Mouse (Mus musculus): ENCODE results near the gene Ctla4. TPM values are rescaled to one million over a fixed set of nuclear protein-coding genes. Genes with fewer than 3 reads are reported as not detected.

Ctla4 gene
- polyA plus RNA-seq, 1 experiment, result not detected

GRCm38 (mm10) chr1:60955186-60955585 is 68.4 kb downstream of the Ctla4 start:
- no peak overlapping the region for H3K4me3 ChIP-seq (ENCODE audit: insufficient read depth, low read depth, low read length)
- H3K4me1 ChIP-seq (ENCODE audit: control insufficient read depth, insufficient read depth, insufficient read length, low read length), result peaks cover 2% of the 10 kb centered on the region; the same call in 1 of the 2 replicates
- H3K27ac ChIP-seq (replicated peaks; ENCODE audit: low read depth, low read length), result no peak overlapping the region

DNA sequence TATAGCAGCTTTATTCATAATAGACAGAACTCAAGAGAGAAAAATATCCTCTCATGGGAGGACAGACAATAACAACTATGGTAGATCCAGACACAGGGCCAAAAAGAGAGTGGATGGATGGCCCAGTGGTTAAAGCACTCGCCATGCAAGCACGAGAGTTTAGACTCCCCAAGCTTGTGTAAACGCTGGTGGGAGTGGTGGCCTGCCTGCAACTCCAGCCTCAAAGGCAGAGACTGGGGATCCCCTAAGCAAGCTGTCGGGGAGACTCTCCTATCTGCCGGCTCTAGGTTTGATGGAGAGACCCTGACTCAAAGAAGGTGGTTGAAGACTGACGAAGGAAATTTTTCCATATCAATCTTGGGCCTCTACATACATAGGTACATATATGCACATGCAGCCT is 69.4 kb downstream of the Ctla4 start:
- Histone ChIP-seq H3K4me3 (ENCODE audit: insufficient read depth, low read depth, low read length) (no peak overlapping the region), H3K4me1 (ENCODE audit: control insufficient read depth, insufficient read depth, insufficient read length, low read length) (peaks cover 4% of the 10 kb centered on the region; the same call in 1 of the 2 replicates), H3K27ac (replicated peaks; ENCODE audit: low read depth, low read length) (no peak overlapping the region)

GRCm38 (mm10) chr1:60958287-60958686 is 71.5 kb downstream of the Ctla4 start:
- Histone ChIP-seq H3K27ac (replicated peaks; ENCODE audit: low read depth, low read length) (no peak overlapping the region), H3K4me1 (ENCODE audit: control insufficient read depth, insufficient read depth, insufficient read length, low read length) (peaks cover 4% of the 10 kb centered on the region; the same call in 1 of the 2 replicates), H3K4me3 (ENCODE audit: insufficient read depth, low read depth, low read length) (no peak overlapping the region)

- Histone ChIP-seq H3K4me1 (ENCODE audit: control insufficient read depth, insufficient read depth, insufficient read length, low read length) (peaks cover 4% of the 10 kb centered on the region; the same call in 1 of the 2 replicates), H3K27ac (replicated peaks; ENCODE audit: low read depth, low read length) (no peak overlapping the region), H3K4me3 (ENCODE audit: insufficient read depth, low read depth, low read length) (no peak overlapping the region)
These were observed 72.4 kb downstream of the Ctla4 start for GRCm38 (mm10) chr1:60959246-60959645.

DNA sequence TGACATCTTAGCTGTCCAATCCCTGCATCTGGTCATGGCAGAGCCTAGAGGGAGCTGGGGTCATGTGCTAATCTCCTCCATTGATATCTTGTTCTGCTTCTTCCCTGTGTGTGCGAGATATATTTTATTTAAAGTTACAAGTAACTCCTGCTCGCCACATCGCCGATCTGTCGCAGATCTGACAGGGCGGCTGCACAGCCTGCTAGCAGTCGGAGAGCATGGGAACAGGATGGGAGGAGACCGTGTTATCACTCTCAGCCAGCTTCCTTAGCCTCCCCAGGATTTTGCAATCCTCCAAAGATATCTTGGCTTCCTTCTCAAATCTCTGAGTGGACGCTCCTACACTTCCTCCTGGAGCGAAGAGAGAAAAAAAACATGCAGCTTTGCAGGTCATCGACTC is 73.7 kb downstream of the Ctla4 start:
- Histone ChIP-seq H3K4me3 (ENCODE audit: insufficient read depth, low read depth, low read length) (peak overlapping the region; percentile 20; the same call in 1 of the 2 replicates), H3K4me1 (ENCODE audit: control insufficient read depth, insufficient read depth, insufficient read length, low read length) (peaks cover 4% of the 10 kb centered on the region; the same call in 1 of the 2 replicates), H3K27ac (replicated peaks; ENCODE audit: low read depth, low read length) (peak overlapping the region; percentile 81)

DNA sequence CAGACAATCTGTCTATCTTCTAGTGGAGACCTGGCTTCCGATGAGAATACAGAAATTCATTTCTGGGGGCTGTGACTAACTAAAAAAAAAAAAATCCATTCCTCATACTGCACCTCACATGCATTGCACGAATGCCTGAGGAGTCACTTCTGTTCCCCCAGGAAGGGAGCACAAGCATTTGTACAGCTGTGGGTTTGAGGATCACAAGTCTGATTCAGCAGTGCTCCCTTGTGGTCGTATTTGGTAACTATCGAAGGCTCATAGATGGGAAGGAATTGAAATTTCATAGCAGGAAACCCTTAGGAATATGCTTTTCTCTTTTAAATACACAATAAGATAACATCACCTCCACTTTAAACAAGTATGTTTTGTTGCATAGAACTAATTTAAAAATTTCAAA is 74.3 kb downstream of the Ctla4 start:
- Histone ChIP-seq H3K27ac (replicated peaks; ENCODE audit: low read depth, low read length) (0 out of 2 replicates have a peak overlapping the region, but pooled peaks have one; percentile 19), H3K4me3 (ENCODE audit: insufficient read depth, low read depth, low read length) (peak overlapping the region; percentile 7; the same call in 1 of the 2 replicates), H3K4me1 (ENCODE audit: control insufficient read depth, insufficient read depth, insufficient read length, low read length) (peaks cover 4% of the 10 kb centered on the region; the same call in 1 of the 2 replicates)

DNA sequence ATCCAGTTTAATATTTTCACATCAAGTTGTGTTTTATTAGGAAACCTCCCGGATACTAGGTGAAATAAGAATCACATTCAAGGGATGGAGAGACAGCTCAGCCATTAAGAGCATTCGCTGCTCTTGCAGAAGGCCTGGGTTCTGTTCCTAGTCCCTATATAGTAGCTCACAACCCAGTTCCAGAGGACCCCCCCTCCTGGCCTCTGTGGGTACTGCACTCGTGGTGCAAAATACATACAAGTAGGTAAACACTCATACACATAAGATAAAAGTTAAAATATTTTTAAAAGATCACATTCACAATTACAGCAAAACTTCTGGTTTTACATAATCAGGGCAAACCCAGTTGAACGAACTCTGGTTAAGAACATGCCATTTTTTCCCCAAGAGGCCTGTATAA is 75.3 kb downstream of the Ctla4 start:
- Histone ChIP-seq H3K4me1 (ENCODE audit: control insufficient read depth, insufficient read depth, insufficient read length, low read length) (peaks cover 4% of the 10 kb centered on the region; the same call in 1 of the 2 replicates), H3K4me3 (ENCODE audit: insufficient read depth, low read depth, low read length) (no peak overlapping the region)

More for the DNA sequence above, 75.3 kb downstream of the Ctla4 start:
- H3K27ac ChIP-seq (replicated peaks; ENCODE audit: low read depth, low read length), result no peak overlapping the region

Other genes starting within 250 kb of the Ctla4 start
- not detected in 2 replicates for gene Cd28, start 170.2 kb upstream of the Ctla4 start, polyA plus RNA-seq (2012; ENCODE audit: insufficient read depth, insufficient read length, missing spikeins)
- not detected in 2 replicates for gene Icos, start 90.9 kb downstream of the Ctla4 start, polyA plus RNA-seq (2012; ENCODE audit: insufficient read depth, insufficient read length, missing spikeins)